Mouse (Mus musculus) olfactory bulb, adult 2 months (tissue): ENCODE results near the gene Ptk7.

ENCODE experiments used
- CTCF ChIP-seq: fragments of 200-500 bp; IDR thresholded peaks from 2 replicates; pipeline ENCODE4 v1.5.1; 2012; ENCODE audit warnings: low read depth, mild to moderate bottlenecking, low read length, moderate library complexity; ENCODE audit not compliant: insufficient read depth
- POLR2A ChIP-seq: fragments of 200-500 bp; IDR thresholded peaks from 2 replicates; pipeline ENCODE4 v1.6.1; 2012; ENCODE audit warnings: mild to moderate bottlenecking, low read depth, low read length, moderate library complexity; ENCODE audit not compliant: insufficient read depth

DNA sequence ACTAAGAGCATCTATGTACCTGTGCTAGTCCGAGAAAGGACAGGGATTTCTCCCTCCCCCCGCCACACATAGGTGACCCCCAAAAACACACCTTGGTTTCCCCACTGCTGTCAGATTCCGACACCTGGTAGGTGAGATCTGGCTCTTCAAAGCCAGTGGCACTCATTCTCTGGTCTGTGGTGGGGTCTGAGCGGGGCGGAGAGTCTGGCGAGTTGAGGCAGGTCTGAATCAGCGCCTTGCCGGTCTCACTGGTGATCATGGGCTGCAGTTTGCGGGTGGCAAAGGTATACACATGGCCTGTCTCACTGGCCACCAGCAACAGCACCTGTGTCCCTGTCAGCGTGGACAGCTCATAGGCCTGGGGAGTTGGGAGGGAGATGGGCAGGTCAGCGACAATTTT, 75.8 kb downstream of the Ptk7 start:
- TF ChIP-seq CTCF (no peak), POLR2A (no peak)
